Mouse (Mus musculus): ENCODE data around the gene Ppp1r27.

The Ppp1r27 gene

DNA sequence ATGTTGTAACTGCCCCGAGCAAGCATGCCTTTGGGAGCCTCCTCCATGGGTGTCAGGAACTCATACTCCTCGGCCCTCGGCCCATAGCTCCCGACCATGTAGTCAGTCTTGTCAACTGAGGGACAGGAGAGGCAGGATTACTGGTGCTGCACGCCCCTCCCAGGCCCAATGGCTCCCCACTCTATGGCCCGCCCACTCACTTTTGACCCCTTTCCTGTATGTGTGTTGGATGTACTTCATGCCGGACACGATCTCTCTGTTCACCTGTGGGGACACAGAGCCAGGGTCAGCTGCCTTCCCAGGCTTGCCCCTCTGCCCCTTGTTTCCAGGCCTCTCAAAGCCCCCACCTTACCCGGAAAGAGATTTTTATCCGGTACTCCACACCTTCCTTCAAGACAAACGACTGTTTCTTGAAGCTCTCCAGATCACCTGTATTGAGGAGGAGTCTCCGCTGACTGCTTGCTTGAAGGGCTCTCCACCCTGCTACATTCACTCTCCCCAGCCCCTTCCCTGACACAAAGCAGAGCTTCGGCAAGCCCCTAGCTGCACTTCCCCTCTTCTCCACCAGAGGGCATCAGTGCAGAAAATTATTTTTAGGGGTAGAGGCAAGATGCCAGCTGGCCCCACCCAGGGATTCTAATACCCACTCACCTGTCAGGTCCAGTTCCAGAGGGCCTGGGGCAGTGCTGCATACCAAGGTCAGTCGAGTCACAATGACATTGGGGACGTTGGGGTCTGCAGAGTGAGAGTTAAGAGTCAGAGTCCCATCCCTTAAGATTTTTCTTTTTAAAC, 28.6 kb upstream of the Ppp1r27 start:
- POLR2A ChIA-PET = interaction anchor here (0.5 to 16.3 kb wide), 72 partner anchors 8 to 624 kb away, joined by 3 to 358 read pairs (median 4); partner anchors contain the start of genes Pycr1 (in 3 of the 4), Alyref (in 2 of the 4), Arl16 (in 2 of the 4) and Cenpx (in 2 of the 4)
- CTCF ChIA-PET = interaction anchor here (0.5 to 2.6 kb wide), 54 partner anchors 10 to 1157 kb away, joined by 3 to 25 read pairs (median 4); partner anchors contain the start of genes Rac3 (in 2 of the 4), Alyref (in 1 of the 4), Anapc11 (in 1 of the 4) and Arl16 (in 1 of the 4)

DNA sequence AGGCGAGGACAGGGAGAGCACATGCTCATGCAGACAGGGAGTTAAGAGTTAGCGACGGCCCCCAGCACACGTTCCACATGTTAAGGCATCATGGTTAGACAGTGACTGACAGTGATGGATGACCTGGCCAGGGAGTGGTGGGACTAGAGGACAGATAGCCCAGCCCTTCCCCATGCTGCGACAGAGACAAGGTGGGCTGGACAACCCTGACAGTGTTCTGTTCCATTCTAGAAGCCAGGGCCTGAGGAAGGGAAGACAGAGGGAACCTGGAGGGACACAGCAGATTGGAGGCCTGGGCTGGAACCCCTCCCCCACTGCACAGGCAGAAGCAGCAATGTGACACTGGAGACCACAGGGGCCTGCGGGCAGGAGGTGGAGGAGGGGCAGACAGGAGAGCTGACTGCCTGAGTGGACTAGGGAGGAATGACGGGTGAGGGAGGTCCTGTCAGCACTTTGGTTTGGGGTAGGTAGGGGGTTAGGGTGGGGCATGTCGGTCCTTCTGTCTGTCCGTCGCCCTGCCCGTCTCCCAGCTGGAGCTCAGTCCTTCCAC, 27.8 kb upstream of the Ppp1r27 start:
- CTCF ChIA-PET = interaction anchor here in 3 of 4 experiments (0.7 to 2.6 kb wide), 22 partner anchors 9 to 155 kb away, joined by 3 to 25 read pairs (median 4); partner anchors contain the start of genes Arl16 (in 1 of the 3) and Pycr1 (in 1 of the 3)

DNA sequence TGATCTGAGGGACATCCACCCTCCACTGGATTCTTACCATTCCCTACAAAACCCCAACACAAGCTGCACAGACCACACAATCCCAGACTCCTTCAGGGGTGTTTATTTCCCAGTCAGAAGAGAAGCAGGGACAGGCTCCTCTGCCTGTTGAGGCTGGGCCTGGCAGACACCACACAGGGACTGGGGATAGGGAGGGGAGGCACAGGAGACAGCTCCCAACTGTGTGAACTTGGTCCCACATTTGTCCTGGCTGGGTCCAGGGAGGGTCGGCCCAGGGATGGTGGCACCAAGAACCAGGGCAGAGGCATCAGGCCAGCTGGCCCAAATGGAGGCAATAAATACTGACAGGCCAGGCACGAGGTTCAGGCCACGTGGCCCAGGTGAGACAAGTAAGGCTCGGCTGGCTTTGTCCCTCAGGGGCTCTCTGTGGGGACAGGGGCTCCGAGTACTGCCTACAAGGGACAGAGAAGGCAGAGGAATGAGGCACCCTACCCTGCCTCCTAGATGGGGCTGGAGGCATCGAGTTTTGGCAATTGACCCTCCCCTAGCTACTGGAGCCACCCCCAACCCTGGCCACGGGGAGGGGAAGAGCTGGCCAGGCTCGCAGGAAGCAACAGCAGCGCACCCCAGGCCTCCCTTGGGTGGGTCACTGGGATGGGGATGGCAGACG, 27.2 kb upstream of the Ppp1r27 start:
- ChIA-PET POLR2A (interaction anchor here in 3 of 4 experiments (0.6 to 16.3 kb wide), 32 partner anchors 8 to 670 kb away, joined by 3 to 358 read pairs (median 7); partner anchors contain the start of genes Alyref (in 2 of the 3), Slc25a10 (in 2 of the 3), Anapc11 (in 1 of the 3) and Fasn (in 1 of the 3)), CTCF (interaction anchor here (0.5 to 2.4 kb wide), 18 partner anchors 7 to 1937 kb away, joined by 3 to 25 read pairs (median 4); partner anchors contain the start of gene Pycr1 (in 2 of the 4))

More for the DNA sequence above, 27.8 kb upstream of the Ppp1r27 start:
- POLR2A ChIA-PET = interaction anchor here in 3 of 4 experiments (0.6 to 16.3 kb wide), 47 partner anchors 9 to 372 kb away, joined by 3 to 358 read pairs (median 5); partner anchors contain the start of genes Alyref (in 2 of the 3), Cenpx (in 2 of the 3), Lrrc45 (in 2 of the 3) and Sirt7 (in 2 of the 3)

DNA sequence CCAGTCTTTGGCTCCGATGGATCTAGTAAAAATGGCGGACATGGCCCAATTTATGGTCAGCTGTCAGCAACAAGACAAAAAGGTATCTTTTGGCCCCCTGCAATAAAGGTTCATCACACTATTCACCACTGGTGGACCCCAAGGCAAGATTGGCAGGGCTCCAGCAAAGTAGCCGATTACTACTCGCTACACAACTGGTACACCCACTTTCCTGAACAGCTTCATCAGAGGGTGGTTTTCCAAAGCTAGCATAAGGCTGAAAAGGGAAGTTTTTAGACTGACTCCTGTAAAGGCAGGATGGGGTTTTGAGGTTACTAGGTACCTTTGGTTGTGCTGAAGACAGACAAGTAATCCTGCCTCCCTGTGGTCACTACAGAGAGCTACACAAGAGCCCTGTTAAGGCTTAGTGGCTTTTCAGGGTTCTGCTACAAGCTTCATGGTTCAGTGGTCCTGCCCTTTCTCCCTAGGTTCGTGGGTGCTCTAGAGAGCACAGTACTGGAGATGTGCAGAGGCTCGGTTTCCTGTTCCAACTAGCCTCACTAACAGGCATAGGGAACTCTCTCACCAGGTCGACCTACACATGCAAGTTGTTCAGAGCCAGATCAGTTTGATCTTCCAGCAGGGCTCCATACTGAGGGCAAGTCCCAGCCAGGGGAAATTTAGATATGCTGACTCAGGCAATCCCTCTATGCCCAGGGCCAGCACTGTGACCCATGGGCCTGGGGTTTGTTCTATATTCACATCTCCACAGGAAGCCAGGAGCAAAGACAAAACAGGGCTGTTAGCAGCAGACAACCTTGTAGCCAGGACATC, 26.5 kb upstream of the Ppp1r27 start:
- POLR2A ChIA-PET = interaction anchor here in 3 of 4 experiments (0.6 to 16.3 kb wide), 50 partner anchors 8 to 669 kb away, joined by 3 to 358 read pairs (median 4); partner anchors contain the start of genes Alyref (in 2 of the 3), Mrpl12 (in 2 of the 3), Slc25a10 (in 2 of the 3) and Anapc11 (in 1 of the 3)
- CTCF ChIA-PET = interaction anchor here (0.5 to 1.9 kb wide), 24 partner anchors 8 to 1937 kb away, joined by 3 to 14 read pairs (median 4); partner anchors contain the start of genes Pycr1 (in 2 of the 4) and Lrrc45 (in 1 of the 4)

DNA sequence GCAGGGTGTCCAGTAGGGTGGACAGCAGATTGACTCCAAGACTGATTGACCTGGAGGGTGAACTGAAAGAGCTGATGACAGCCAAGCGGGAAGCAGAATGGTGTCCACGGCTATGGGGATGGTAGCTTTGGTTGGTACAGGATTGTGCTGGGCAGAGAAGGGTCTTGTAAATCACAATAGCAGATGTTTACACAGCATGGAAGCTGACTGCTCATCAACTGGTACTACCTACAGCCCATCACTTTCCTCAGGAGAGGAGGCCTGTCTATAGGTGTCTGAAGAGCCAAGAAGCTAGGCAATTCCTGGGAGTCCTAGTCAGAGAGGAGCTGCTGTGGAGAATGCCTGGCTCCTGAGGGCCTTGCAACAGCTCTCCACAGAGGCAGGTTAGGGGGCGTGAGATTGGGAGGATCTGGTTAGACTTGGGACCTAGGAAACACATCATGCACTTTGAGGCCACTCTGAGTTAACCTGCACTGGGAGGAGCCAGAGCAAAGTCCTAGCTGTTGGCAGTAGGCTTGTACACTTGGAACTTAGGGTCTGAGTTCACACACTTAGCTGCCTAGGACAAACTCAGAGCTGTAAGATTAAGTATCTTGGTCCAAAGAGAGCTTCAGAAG, 25.5 kb upstream of the Ppp1r27 start:
- CTCF ChIA-PET = interaction anchor here in 3 of 4 experiments (0.7 to 1.9 kb wide), 13 partner anchors 9 to 200 kb away, joined by 3 to 14 read pairs (median 4); partner anchors contain the start of genes Pycr1 (in 2 of the 3) and Lrrc45 (in 1 of the 3)
- POLR2A ChIA-PET = interaction anchor here (0.6 to 16.3 kb wide), 42 partner anchors 8 to 394 kb away, joined by 3 to 358 read pairs (median 4); partner anchors contain the start of genes Alyref (in 2 of the 4), Mrpl12 (in 2 of the 4), Slc25a10 (in 2 of the 4) and Anapc11 (in 1 of the 4)

DNA sequence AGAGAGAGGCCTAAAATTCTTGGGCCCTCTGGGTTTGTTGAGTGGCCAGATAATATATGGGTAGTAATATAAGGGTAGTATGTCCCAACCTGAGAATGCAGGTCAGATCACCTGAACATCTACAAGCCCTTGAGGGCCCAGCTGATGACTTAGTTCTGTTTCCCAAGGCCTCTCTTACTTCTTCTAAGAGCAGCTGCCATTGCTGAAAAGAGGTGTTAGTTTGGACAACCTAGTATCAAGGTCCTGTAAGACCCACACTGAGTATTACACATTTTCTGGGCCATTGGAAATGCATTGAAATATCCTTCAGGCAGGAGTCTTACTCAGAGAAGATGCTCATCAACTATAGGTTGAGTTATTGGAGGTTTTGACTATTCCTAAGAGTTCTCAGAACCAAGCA, 25.0 kb upstream of the Ppp1r27 start:
- ChIA-PET CTCF (interaction anchor here in 2 of 4 experiments (1.6 to 1.9 kb wide), 2 partner anchors 138 to 200 kb away, joined by 3 to 6 read pairs; partner anchors contain the start of gene Lrrc45 (in 1 of the 2)), POLR2A (interaction anchor here in 3 of 4 experiments (0.8 to 16.3 kb wide), 21 partner anchors 9 to 274 kb away, joined by 3 to 358 read pairs (median 8); partner anchors contain the start of genes Pycr1 (in 2 of the 3), Slc25a10 (in 2 of the 3), Alyref (in 1 of the 3) and Anapc11 (in 1 of the 3))

DNA sequence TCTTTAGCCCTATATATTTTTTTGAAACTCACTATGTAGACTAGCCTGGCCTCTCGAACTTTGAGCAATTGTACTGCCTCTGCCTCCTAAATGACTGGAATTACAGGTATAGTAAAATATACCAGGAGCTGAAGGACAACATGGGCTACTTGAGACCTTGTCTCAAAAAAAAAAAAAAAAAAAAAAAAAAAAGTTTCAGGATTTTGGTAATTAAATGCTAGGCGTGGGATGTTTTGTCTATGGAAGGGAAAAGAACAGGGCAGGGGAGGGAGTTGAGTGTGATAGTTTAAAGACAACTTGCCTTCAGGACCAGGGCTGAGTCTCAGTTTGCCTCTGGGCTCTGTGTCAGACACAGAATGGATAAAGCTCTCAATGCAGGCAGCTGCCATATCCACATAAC, 24.1 kb upstream of the Ppp1r27 start:
- POLR2A ChIA-PET = interaction anchor here (0.6 to 16.3 kb wide), 42 partner anchors 10 to 572 kb away, joined by 3 to 358 read pairs (median 5); partner anchors contain the start of genes Mcrip1 (in 2 of the 4), Mrpl12 (in 2 of the 4), Npb (in 2 of the 4) and Ppp1r27 (in 2 of the 4)
- CTCF ChIA-PET = interaction anchor here in 1 of 4 experiments (0.5 to 3.4 kb wide), 2 partner anchors 7 to 128 kb away, joined by 5 to 18 read pairs; no protein-coding TSS in a partner anchor

DNA sequence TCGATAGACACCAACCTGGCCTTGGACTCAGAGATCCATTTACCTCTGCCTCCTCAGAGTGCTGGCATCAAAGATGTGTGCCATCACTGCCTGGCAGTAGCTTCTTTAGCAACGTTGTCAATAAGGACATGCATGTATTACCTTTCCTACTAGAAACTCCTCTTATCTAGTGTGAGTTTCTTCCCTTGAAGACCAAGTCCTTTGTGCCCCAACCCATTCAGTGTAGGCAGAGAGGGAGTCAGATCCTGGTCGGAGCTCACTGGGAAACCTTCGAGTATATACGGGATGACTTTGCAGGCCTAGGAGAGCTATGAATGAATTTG, 23.3 kb upstream of the Ppp1r27 start:
- POLR2A ChIA-PET = interaction anchor here (0.6 to 16.3 kb wide), 68 partner anchors 8 to 631 kb away, joined by 3 to 358 read pairs (median 6); partner anchors contain the start of genes Mrpl12 (in 4 of the 4), Arl16 (in 3 of the 4), Pycr1 (in 3 of the 4) and Arhgdia (in 2 of the 4)
- CTCF ChIA-PET = interaction anchor here in 2 of 4 experiments (0.6 to 3.4 kb wide), 4 partner anchors 8 to 202 kb away, joined by 3 to 18 read pairs (median 7); no protein-coding TSS in a partner anchor

DNA sequence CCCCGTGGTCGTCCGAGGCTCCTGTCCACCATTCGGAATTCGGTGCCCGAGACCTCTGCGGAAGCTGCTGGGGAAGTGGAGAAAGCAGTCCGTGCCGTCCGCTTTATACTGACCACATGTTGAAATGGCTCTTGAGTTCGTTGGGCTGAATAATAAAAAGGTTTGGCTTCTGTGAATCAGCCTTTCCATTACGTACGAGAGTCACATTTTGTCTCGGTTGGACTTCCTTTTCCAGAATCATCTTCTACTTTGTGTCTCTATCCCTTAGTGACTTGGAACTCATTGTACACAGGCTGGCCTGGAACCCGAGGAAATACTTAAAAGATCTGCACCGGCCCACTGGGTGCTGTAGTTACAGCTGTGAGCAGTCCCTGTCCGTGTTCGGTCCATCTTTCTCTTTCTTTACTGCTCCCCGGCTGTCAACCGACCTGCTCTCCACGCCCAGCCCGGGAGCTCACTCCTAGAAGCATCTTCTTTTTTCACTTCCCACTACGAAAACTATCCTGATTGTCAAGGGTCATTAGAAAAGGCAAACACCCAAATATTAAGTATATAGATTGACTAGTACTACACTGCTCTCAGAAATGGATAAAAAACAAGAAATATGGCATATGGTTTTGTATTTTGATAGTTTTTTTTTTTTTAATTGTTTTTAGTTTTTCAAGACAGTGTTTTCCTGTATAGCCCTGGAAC, 22.8 kb upstream of the Ppp1r27 start:
- POLR2A ChIA-PET = interaction anchor here (0.5 to 16.3 kb wide), 89 partner anchors 8 to 1099 kb away, joined by 3 to 358 read pairs (median 6); partner anchors contain the start of genes Arl16 (in 3 of the 4), Gcgr (in 3 of the 4), Mrpl12 (in 3 of the 4) and Pycr1 (in 3 of the 4)

DNA sequence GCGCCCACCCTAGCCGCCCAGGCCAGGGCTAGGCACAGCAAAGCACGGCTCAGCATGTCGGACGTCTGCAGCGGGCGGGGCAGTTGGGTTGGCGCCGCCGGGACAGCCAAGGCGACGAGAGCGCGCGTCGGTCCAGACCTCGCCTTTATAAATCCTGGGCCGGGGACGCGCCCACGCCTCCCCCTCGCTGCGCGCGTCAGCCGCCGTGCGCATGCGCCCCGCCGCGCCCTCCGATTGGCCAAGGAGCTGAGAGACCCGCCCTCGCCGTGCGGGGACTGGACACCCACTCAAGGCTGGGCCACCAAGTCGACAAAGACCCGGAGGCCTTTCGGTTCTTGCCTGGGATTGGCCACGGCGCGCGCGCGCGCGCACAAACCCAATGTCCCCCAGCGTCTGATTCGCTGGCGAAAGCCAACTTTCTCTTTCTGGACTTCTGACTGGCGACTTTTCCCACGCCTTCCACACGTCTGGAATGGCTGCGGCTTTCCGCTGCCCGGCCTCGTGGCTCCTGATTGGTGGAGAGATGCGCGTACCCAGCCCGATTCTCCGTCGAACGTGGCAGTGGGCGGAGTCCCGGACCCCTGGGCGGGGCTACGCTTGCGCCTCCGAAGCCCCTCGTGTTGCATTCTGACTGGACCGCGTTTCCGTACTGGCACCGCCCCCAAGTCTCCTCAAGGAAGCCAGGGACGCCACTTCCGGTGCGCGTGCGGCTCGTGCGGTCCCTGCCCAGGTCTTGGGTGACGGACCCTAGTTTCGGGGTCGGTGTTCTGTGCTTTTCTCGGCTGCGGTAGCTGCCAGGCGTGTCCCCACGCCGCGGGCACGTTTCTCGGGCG, 22.0 kb upstream of the Ppp1r27 start, which contains the start of gene P4hb:
Gene P4hb (minus strand): TSS at position 502 of the 833 bp plus-strand sequence.
- POLR2A ChIA-PET = interaction anchor here (0.5 to 16.3 kb wide), 181 partner anchors 9 to 1100 kb away, joined by 3 to 358 read pairs (median 5); partner anchors contain the start of genes Arhgdia (in 3 of the 4), Arl16 (in 3 of the 4), Ccdc137 (in 3 of the 4) and Gcgr (in 3 of the 4)

More for the DNA sequence above, 22.8 kb upstream of the Ppp1r27 start:
- CTCF ChIA-PET = interaction anchor here in 3 of 4 experiments (0.6 to 3.4 kb wide), 5 partner anchors 9 to 203 kb away, joined by 3 to 18 read pairs (median 5); no protein-coding TSS in a partner anchor

DNA sequence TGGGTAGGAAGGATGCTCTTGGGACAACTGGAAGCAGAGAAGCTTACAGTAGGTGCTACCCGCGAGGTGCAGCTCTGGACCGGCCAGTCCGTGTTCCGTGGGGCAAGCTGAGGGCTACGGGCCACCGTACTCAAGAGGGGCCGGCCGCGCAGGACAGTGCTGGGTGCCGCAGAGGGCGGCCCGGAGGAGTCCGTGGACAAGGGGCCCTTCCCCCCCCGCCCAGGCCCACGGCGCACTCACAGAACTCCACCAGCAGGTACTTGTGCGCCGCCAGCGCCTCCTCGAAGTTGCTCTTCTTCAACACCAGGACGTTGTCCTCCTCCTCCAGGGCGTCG, 21.5 kb upstream of the Ppp1r27 start:
- ChIA-PET CTCF (interaction anchor here in 3 of 4 experiments (0.6 to 3.4 kb wide), 12 partner anchors 10 to 643 kb away, joined by 3 to 18 read pairs (median 4); partner anchors contain the start of gene Rac3 (in 1 of the 3)), POLR2A (interaction anchor here (0.6 to 16.3 kb wide), 140 partner anchors 8 to 1101 kb away, joined by 3 to 358 read pairs (median 6); partner anchors contain the start of genes Arhgdia (in 3 of the 4), Arl16 (in 3 of the 4), Gcgr (in 3 of the 4) and Mafg (in 3 of the 4))

More for the DNA sequence above, 22.0 kb upstream of the Ppp1r27 start, which contains the start of gene P4hb:
- CTCF ChIA-PET = interaction anchor here in 3 of 4 experiments (0.6 to 3.4 kb wide), 14 partner anchors 9 to 643 kb away, joined by 3 to 18 read pairs (median 3); partner anchors contain the start of gene Rac3 (in 1 of the 3)

DNA sequence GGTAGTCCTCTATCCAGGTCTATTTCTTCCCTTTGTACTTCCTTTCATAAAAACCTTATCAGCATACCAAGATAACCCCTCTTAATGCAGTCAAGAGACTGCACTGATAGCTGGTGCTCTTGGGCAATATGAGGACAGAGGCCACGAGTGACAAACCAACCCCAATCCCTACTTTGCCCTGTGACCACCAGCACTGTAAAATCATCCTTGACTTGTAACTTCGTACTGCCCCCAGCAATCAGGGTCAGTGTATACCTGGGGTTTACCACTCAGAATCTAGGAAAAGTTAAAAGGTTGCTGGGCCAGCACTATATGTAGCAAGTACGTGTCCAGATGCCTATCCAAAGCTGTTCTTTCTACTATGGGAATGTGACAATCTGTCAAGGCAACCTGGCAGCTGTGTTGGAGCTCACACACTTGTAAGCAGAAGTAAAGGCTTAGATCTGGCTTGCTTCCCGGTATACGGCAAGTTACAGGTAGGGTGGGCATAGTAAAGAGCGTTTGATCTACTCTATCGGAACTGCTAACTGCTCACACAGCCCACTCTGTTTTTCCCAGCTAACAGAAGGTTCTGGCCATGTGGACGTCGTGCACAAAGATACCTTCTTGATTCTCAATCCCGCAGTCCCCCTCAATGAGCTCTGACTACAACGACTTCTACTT, 21.0 kb upstream of the Ppp1r27 start:
- ChIA-PET CTCF (interaction anchor here in 2 of 4 experiments (0.7 to 3.4 kb wide), 9 partner anchors 9 to 204 kb away, joined by 3 to 18 read pairs (median 3); partner anchors contain the start of gene Rac3 (in 1 of the 2)), POLR2A (interaction anchor here in 3 of 4 experiments (0.6 to 16.3 kb wide), 92 partner anchors 8 to 657 kb away, joined by 3 to 358 read pairs (median 10); partner anchors contain the start of genes Arhgdia (in 3 of the 3), Arl16 (in 3 of the 3), Gcgr (in 3 of the 3) and Mafg (in 3 of the 3))

DNA sequence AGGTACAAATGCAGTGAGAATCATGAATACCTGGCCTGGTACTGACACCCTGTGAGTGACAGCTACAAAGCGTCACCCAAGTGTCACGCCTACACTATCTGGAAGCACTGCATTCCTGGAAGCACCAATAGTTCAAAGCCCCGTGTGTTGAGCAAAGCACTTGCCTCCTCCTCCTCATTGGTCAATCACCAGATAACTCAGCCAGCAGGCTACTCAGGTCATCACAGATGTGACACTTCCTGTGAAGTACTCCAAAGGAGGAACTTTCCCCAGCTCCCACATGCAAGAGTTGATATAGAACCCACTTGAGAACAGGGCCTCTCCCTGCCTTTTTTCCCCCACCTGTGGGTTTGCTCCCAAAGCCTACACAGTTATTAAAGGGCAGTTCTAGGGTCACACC, 20.2 kb upstream of the Ppp1r27 start:
- ChIA-PET POLR2A (interaction anchor here in 3 of 4 experiments (1.4 to 16.3 kb wide), 26 partner anchors 8 to 280 kb away, joined by 3 to 358 read pairs (median 26); partner anchors contain the start of genes Arhgdia (in 2 of the 3), Arl16 (in 2 of the 3), Mcrip1 (in 2 of the 3) and Ppp1r27 (in 2 of the 3)), CTCF (interaction anchor here in 1 of 4 experiments (0.8 to 1.0 kb wide), 2 partner anchors 9 to 78 kb away, joined by 3 read pairs; no protein-coding TSS in a partner anchor)

Measured in embryonic stem cell, embryonic (primary cell).